Mouse (Mus musculus): ENCODE measurements at regions not wholly inside any gene's neighbourhood (a gene's known extent, or its start where the extent isn't known, plus 50 kb on each side); places are given as distances from the start of the nearest gene placed in this dataset.
"Not testable (repeated sequence)": the region's sequence is repeated elsewhere in the genome, so short reads cannot be mapped to it uniquely, and the experiment has no call there.

DNA sequence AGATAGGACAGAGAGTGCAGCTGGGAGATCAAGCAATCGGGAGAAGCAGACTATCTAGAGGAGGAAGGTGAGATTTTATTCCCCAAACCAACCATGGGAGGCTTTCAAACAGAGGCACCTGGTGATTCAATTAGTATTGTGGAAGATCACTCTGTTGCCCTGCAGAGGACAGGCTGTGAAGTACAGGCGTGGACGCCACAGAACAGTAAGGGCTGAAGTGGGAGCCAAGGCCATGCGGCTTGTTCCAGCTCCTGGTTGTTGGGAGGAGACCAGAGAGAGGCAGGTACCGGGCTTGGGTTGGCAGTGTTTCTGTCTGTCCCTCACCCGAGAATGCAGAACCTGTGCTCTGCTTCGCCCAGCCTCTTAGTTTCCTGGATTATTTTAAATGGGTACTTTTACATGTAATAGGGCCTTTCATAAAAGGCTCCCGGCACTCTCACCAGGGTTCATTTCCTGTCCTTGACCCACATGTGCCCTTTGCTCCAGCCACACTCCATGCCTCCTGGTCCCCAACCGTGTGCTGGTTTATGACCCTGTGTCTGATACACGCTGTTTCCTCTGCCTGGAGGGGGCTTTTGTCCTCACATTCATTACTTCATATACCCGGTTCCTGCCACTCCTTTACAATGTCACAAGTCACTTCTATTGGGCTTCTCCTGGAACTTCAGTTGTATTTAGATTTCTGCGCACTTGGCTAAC lies 58.3 kb downstream of the Vcpkmt start:
- DNase-seq (ENCODE audit: low read depth) = no peak

DNA sequence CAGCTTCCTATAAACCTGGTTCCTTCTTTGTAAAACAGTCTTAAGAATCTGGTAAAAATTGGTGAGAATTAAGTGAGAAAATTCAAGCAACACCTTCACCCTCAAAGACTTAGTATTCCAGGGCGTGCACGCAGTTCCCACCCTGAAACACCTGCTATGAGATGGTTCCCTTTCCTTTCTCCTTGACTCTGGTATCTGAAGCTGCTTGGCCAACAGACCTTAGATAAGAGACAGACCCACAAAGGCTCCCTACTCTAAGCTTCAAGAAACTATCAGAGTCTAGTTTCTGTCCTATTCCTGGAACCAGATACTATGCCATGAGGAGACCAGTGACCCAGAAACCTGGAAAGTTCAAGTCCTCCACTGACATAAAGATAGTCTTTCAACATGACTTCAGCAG lies 63.0 kb downstream of the Vcpkmt start:
- DNase-seq (ENCODE audit: low read depth) = no peak

DNA sequence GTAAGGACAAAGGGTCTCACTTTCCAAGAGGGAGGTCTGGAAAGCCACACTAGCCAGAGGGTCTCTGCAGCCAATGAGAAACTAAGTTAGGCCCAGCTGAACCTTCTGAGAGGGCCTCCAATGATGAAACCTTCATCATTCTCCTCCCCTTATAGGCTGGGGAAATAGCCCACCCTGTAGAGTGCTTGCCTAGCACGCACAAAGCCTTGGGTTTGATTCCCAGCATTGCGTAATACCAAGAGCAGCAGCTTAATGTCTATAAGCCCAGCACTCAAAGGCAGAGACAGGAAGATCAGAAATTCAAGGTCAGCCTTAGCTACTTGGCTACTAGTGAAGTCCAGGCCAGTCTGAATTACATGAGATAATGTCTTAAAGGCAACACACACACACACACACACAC lies 63.8 kb downstream of the Vcpkmt start:
- DNase-seq (ENCODE audit: low read depth) = no peak

DNA sequence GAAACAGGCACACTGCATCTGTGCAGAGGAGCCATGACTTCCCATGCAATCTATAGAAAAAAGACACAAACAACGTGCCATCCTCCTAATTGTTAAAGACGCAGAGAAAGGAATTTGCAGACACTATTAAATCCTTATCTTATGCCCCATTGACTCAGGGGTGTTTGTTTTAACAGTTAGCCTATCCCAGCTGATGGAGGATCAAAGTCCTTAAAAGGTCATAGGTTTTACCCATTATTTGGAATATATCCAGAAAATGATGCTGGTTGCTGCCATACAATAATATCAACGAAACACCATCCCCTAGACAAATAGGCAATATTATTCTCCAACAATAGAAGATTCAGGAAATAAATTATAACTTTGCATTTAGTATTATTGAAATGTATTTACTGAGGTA lies 65.2 kb downstream of the Vcpkmt start:
- DNase-seq (ENCODE audit: low read depth) = no peak

DNA sequence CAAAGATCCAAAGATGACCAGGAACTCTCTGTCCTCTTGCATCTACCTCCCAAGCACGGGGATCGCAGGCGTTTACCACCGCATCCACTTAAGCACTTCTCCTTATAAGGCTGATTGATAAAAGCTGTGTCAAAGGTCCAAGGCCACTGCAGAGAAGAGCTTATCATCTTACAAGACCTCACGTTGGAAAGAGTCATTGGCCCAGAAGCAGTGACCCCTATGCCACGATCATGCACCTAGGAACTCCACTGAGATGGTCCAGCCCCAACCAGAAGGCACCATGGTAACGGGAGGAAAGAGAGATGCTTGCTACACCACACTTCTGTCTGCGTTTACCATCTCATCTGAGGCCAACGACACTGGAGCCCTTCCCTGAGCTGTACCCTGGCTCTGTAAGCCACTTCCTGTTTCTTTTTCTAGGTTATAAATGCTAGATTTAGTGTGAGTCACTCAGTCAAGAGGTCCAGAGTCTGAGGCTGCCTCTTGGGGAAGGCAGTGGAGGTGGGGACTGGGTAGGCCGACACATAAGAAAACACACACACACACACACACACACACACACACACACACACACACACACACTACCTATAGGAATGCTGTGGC lies 66.4 kb downstream of the Vcpkmt start:
- DNase-seq (ENCODE audit: low read depth) = no peak

DNA sequence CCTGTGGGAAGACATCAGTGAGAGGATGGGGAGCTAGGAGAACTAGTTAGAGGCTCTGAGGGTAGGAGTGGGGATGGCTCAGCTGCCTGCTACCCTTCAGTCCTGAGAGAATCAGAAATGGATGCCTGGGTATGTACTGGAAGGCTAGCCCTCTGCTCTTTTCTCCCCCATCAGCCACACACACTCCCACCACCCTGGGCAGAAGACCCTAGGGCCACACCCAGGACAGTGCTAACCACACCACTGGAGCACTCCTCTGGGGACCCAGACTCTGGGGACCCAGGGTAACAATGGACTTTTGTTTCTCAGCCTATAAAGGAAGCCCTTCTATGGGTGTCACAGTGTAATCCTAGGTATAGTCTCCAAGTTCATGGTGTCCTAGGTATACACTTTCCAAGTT lies 67.0 kb downstream of the Vcpkmt start:
- no peak for DNase-seq (ENCODE audit: low read depth)

DNA sequence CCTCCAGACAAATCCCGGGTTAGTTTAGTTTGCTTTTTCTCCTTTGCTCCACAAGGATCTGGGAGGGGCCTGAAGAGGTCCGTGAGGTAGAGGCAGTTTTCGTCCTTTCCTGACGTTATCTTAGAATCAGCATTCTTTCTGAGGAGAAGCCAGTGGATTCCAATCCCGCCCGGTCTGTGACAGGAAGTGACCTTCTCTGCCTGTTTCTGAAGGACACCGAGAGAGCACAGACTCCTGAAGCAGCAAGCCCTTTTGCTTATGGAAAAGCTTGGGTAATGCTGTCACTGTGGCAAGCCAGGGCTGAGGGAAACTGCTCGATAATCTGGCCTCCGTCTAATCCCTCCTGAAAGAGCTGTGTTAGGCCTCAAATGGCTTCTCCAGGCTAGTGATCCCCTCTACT lies 67.7 kb downstream of the Vcpkmt start:
- no peak for DNase-seq (ENCODE audit: low read depth)

DNA sequence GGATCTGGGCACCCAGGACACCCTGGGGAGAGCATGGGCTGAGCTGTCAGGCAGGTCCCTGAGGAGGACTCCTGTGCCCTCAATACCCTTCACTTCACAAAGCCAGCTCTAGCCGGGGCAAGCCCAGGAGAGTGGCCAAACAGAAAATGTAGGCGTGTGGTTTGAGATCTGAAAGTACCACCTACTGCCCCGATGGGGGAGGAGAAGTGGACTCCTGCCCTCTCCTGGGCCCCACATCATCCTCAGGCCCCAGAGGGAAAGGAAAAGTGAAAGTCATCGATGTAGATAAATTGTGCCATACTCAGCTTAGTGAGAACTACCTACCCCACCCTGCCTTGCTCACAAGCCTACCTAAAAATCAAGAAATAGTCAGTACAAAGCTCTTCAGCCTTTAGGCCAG lies 69.7 kb downstream of the Vcpkmt start:
- no peak for DNase-seq (ENCODE audit: low read depth)

DNA sequence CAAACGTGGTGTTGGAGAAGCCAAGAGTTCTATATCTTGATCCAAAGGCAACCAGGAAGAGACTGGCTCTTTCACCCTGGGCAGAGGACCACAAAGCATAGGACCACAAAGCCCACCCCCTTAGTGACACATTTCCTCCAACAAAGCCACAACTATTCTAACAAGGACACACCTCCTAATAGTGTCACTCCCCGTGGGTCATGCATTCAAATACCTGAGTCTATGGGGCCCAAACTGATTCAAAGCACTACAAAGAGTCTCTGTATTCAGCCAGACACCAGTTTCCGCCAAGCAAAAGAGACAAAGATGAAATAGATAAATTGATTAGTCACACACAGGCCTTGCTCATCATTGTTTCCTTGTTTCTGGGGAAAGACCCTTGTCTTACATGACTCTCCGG lies 72.1 kb downstream of the Vcpkmt start:
- DNase-seq (ENCODE audit: low read depth) = no peak

DNA sequence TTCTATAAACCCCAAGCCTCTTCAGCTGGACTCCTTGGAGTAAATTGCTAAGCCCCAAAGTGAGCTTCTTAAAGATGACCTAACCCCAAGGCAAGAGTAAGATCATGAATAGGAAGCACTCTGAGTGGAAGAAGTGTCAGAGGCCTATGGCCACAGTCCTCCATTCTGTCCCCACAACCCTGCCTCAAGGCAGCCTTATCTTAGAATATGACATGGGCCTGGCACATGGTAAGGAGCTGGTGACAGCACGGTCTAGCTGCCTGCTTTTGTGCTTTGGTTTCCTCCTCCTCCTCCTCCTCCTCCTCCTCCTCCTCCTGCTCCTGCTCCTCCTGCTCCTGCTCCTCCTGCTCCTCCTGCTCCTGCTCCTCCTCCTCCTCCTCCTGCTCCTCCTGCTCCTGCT lies 73.6 kb downstream of the Vcpkmt start:
- not testable (repeated sequence) for DNase-seq (ENCODE audit: low read depth)

DNA sequence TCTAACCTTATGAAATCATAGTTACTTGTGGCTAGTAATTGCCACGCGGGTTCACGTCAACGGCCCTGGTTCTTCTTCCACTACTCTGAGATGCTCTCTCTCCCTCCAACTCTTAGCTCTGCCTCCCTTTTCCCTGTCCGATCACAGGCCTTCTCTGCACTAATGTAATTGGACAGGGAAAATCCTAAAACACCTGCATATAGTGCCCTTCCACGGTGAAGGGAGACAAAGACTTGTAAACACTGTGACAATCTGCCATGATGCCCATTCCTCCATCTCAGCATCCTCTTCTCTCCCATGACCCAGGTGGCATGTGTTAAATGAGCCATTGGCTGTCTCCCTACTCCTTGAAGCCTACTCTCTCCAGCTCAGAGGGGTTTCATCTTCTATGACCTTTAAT lies 74.9 kb downstream of the Vcpkmt start:
- no peak for DNase-seq (ENCODE audit: low read depth)

DNA sequence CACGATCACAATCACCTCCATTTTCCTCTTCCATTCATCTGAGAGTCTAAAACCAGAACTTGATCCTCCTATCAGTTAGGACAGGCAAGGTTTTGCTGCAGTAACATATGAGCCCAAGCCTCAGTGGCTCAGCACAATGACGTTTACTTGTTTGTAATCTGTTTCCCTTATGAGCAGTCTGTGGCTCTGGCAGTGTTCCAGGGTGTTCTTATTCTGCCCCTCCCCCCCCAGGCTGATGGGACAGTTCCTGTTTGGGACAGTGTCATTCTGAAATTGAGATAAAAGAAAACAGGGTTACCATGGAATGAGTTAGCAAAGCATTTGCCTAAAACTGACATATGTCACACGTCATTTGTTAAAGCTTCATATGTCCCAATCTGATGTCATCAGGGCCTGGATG lies 75.5 kb downstream of the Vcpkmt start:
- DNase-seq (ENCODE audit: low read depth) = no peak

DNA sequence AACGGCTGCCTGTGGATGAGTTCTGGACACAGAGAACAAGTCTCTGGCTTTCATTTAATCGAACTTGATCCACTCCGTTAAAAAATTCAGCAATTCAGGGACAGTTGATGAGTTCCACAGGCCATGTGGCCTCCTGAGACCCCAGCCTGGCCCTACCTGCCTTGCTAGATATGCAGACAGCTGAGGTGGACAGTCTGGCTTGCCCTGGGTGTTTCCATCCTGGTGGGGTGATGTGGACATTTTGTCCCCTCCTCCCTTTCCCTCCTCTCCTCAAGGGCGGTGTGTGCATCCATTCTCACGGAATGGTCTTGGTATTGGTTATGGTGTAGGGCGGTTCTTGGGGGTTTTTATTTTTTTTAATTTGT lies 80.1 kb downstream of the Vcpkmt start:
- DNase-seq (ENCODE audit: low read depth) = no peak

DNA sequence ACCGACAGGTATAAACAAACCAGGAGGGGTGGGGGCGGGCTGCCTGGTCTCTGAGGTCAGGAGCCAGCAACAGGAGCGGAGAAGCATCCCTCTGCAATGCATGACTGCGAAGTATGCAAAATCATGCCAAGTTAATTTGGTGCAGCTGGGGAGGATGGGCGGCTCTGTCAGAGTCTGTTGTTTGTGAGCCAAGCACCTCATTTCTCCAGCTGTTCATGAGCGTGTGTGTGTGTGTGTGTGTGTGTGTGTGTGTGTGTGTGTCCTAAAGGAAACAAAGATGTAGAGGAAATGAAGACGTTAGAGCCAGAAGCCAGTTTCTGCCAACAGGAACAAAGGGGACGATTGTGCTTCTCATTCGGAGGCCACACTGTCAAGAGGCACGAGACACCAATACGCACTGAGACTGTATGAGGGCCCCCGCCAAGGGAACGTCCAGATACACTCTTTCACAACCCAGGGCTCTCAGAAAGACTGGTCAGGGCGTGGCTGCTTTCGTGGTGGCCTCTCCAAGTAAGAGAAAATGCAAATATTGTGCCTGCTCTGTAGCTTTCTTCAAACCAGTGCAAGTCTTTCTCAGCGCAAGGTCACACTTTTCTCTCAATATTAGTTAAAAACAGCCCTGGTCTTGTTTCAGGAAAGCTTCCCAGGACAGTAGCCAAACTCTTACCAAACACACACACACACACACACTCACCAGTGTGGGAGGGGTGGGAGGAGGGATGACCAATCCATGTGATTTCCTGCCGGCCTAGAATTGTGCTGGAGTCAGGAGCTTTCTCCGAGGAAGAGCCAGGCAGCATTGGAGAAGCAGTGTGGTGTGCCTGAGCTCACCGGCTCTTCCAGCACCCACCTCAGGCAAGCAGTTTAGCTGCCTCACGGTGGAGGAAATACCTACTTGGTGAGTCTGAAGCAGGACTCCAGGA lies 80.8 kb downstream of the Vcpkmt start:
- DNase-seq (ENCODE audit: low read depth) = no peak

DNA sequence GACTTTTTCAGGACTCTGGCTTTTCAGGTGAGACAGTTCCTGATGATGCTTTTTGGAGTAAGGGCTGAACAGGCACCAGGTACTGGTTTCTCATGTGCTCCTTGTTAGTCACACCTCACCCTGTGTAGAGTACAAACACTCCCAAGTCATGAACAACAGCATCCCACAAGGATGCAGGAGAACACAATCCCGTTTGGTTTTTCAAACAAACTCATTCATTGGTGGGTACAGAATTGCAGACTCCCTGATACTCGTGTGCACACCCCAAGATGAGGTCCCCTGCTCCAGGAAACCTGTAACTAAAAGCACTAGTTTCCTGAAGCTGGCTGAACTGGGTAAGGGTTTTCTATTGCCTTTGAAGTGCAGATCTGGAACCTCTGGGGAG lies 81.5 kb downstream of the Vcpkmt start:
- DNase-seq (ENCODE audit: low read depth) = no peak

DNA sequence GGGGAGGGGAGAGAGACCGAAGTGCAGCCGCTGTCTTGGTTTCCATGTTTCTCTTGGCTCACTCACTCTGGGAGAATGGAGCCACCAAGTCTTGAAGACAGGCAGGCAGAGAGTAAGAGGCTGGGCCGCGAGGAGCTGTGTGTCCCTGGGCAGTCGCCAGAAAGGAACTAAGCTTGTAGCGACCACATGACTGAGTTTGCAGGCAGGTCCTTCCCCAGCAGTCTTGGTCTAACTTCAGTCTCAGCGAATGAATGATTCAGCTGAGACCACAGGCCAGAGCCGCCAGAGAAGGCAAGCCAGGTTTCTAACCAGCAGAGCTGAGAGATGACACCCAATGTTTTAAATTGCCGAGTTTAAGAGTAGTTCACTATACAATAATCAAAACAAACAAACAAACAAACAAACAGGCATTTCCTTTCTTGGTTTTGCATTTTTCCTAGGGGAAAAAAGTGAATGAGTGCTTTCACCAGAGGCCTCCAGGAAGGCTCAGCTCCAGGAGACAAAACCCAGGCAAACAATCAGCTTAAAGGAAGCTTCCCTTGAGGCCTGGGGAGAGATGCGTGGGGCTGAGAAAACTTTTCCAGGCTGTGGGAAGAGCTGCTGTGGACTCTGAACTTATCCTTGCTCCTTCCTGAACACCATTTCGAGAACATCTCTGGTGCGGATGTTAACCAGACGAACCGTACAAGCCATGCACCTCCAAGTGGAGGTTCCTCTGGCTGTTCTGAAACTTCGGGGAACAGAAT lies 82.1 kb downstream of the Vcpkmt start:
- no peak for DNase-seq (ENCODE audit: low read depth)

DNA sequence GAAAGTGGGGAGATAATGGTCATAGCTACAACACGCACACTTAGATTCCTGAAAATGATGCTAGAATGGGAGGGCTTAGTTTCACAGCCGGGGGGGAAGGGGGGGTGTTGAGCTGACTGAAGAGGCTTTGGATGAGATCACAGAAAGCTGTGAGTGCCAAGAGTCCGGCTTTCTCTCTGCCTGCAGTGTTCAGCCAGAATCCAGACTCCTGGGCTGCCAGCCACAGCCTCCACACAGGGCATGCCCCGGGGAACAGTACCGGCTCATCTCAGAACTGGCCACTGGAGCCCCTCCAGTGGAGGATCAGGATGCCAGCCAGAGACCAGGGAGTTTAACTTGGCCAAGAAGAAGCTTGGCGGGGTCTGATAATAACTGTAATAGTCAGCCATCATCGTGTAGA lies 85.7 kb downstream of the Vcpkmt start:
- DNase-seq (ENCODE audit: low read depth) = no peak

DNA sequence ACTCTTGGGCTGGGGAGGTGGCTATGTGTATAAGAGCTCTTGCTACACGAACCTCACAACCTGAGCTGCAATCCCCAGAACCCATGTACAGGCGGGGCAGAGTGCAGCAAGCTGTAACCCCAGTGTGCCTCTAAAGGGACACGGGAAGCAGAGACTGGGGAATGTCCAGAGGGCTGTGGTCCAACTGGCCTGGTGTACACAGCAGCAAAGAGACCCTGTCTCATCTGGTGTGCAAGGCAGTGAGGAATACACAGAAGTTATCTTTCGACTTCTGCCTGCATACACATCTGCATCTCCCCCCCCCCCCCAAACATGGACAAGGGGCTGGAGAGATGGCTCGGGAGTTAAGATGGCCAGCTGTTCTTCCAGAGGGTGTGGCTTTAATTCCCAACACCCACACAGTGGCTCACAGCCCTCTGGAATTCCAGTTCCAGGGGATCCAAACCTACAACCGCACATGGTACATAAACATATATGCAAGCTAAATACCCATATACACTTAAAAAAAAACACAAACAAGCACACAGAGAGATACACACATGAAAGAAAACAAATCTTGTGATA lies 86.4 kb downstream of the Vcpkmt start:
- DNase-seq (ENCODE audit: low read depth) = no peak

DNA sequence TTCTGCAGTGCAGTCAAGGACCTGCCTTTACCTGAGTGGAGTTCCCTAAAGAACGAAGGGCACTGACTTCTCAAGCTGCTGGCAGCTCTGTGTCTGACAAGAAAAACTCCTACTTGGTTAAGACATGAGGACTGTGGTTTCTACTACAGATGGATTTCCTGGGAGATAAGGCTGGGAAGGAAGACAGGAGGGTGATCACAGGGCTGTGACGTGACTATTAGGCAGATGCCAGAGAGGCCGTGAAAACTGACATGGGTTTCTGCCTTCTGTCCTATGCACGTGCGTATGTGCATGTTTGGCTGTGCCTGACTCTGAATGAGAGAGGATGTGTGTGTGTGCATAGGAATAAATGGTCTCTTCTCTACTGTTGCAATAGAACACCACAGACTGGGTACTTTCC lies 87.1 kb downstream of the Vcpkmt start:
- no peak for DNase-seq (ENCODE audit: low read depth)

DNA sequence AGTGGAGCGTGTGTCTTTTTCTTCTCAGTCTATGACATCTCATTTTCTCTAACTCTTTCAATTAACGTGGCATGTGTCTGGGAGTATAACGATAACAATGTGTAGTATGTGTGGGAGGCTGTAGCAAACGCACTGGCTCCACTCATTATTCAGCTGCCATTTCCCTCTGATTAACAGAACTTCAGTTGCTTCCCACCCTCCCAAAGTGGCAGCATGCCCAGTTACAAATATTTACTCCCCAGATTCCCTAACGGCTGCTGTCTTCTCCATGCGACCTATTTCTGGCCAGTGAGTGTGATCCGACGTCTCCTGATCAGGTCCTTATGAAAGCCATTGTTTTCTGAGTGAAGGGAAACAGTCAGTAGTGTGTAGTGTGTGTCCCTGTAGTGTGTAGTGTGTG lies 88.2 kb downstream of the Vcpkmt start:
- no peak for DNase-seq (ENCODE audit: low read depth)

DNA sequence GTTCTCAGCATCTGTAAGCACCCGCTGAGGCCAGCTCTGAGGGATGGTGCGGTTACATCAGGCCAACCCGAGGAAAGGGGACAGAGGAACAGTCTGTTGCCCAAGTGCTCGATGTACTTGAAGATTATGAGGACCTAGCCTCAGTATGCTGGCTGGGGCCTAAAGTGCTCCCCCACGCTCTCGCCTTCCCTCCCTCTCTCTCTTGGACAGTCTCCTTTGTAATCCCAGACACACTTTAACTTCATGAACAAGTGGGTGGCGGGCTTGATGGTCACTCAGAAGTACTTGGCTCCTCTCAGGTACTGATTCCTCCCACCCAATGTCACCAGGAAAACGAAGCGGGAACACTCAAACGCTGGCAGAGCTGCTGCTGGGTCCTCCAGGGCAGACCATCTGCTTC lies 93.1 kb downstream of the Vcpkmt start:
- no peak for DNase-seq (ENCODE audit: low read depth)

DNA sequence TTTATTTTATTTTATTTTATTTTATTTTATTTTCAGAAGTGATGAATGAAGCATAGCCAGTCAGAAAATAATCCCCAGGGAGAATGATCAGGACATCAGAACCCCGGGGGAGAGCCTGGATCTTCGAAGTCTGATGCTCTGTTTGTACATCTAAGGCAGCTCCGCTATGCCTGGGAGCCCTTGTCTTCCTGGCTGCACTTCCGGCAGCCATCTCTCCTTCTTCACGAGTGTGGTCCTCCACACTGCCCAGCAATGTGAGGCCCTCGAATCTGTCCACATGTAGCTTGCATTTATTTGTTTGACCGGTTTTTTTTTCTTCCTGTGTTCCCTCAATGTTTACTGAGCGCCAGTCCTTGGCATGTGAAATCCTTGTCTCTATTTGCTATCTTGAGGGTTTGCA lies 95.9 kb downstream of the Vcpkmt start:
- no peak for DNase-seq (ENCODE audit: low read depth)

All from c-Kit-positive CD71-negative TER-119-negative erythroid progenitor cells, embryonic 14.5 days (primary cell).